Mouse (Mus musculus) lung, adult 2 months (tissue): ENCODE results near the gene Plxnd1.

Source experiments
- CTCF ChIP-seq: fragments of 200-500 bp; IDR thresholded peaks from 2 replicates; pipeline ENCODE4 v1.5.1; 2011; ENCODE audit warnings: mild to moderate bottlenecking, low read length, control low read depth; ENCODE audit not compliant: insufficient read depth
- POLR2A ChIP-seq: fragments of 200-500 bp; IDR thresholded peaks from 2 replicates; pipeline ENCODE4 v1.6.1; 2011; ENCODE audit warnings: low read depth, mild to moderate bottlenecking, control low read depth, low read length, borderline replicate concordance; ENCODE audit errors: extremely low read depth

- TF ChIP-seq POLR2A (no peak), CTCF (no peak)
Measured at GRCm38 (mm10) chr6:116004069-116004468, 9.3 kb upstream of the Plxnd1 start.
